Mouse (Mus musculus): ENCODE measurements at regions not wholly inside any gene's neighbourhood (a gene's known extent, or its start where the extent isn't known, plus 50 kb on each side); places are given as distances from the start of the nearest gene placed in this dataset.

DNA sequence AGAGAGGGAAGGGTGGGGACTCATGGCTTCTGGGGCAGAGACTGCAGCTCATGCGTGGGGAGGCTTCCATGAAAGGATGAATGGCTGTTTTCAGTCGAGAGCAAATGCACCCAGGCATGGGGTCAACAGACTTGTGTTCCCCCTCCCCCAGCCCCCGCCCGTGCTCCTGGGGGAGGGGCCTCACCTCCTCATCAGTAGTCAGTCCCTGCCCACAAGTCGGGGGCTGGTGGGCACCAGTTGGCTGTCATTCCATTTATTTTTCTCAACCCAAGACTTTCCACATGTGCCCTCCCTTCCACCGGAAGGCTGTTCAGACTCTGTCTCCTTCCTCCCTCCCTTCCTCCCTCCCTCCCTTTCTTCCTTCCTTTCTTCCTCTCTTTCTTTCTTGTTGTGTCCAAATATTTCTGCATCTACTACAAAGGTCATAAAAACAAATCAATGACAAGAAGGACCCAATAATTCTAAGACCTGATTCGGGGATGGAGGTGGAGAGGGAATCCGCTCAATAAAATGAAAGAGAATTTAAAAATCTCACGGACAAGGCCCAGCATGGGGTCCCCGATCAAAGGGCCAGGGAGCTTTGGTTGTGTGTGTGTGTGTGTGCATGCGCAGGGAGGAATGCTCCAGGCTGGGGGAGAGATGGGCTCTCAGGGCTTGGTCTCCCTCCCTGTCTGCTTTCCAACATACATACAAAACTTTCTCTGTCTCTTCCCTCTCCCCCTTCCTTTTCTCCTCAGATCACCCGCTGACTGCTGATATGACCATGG is 57.7 kb downstream of the Rpl14 start:
- no peaks in the 10 kb centered on the region for H3K4me1 ChIP-seq (ENCODE audit: control insufficient read depth, insufficient read depth, low read length)
- no peak overlapping the region for H3K27ac ChIP-seq (ENCODE audit: low read length)
- H3K9me3 ChIP-seq (replicated peaks; ENCODE audit: control insufficient read depth, low read length), result no peaks in the 10 kb centered on the region; the same call in 1 of the 2 replicates
- H3K4me3 ChIP-seq (replicated peaks; ENCODE audit: low read length), result no peak overlapping the region
- WGBS, result 61% methylated on average over 12 of the region's 12 CpGs
- H3K4me2 ChIP-seq (ENCODE audit: low read depth, low read length), result no peak overlapping the region
- no peaks in the 10 kb centered on the region for H3K27me3 ChIP-seq (ENCODE audit: control insufficient read depth, insufficient read depth, low read length)
- ATAC-seq (ENCODE audit: insufficient read depth, low FRiP score), result no peak
- H3K9ac ChIP-seq (ENCODE audit: low read length), result no peak overlapping the region
- no peaks in the 10 kb centered on the region for H3K36me3 ChIP-seq (ENCODE audit: control insufficient read depth, insufficient read depth, low read length)

DNA sequence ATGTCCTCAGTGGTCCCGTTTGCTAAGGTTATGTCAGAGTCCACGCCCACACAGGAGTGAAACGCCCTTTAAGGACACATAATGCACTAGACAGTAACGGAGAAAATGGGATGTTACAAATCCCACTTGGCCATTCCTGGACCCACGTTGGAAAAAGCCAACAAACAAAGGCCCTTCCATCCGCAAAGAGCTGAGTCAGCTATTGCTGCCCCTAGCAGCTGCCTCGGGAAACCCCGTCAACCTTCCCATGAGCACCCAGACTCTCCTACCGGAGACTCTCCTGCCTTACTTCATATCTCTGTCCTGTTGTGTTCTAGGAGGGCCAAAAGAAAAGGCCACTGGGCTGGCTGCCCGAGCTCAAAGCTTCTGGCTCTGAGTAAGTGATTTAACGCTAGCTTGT is 58.4 kb downstream of the Rpl14 start:
- H3K36me3 ChIP-seq (ENCODE audit: control insufficient read depth, insufficient read depth, low read length), result no peaks in the 10 kb centered on the region
- no peak overlapping the region for H3K9ac ChIP-seq (ENCODE audit: low read length)
- no peaks in the 10 kb centered on the region; the same call in 1 of the 2 replicates for H3K9me3 ChIP-seq (replicated peaks; ENCODE audit: control insufficient read depth, low read length)
- ATAC-seq (ENCODE audit: insufficient read depth, low FRiP score), result no peak
- H3K4me3 ChIP-seq (replicated peaks; ENCODE audit: low read length), result no peak overlapping the region
- no peaks in the 10 kb centered on the region for H3K27me3 ChIP-seq (ENCODE audit: control insufficient read depth, insufficient read depth, low read length)
- no peaks in the 10 kb centered on the region for H3K4me1 ChIP-seq (ENCODE audit: control insufficient read depth, insufficient read depth, low read length)
- H3K4me2 ChIP-seq (ENCODE audit: low read depth, low read length), result no peak overlapping the region
- 73% methylated on average over 11 of the region's 11 CpGs for WGBS
- no peak overlapping the region for H3K27ac ChIP-seq (ENCODE audit: low read length)

DNA sequence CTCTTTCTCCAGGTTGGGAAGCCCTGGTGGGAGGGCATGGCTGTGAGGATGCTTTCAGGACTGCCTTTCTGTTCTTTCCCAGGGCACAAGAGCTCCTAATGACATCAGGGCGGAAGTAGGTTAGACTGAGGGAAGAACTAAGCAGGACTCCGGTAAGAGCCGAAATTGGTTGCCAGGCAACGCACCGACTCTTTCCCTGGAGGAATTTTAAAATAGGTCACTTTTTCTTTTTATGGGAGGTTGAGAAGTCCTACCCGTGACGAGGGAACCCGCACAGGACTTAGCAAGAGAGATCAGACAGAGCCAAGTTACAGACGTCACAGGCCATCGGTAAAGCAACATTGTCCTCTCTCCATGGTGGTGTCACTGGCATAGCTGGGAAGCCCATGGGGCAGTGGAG is 61.6 kb downstream of the Rpl14 start:
- Histone ChIP-seq H3K9ac (ENCODE audit: low read length) (no peak overlapping the region), H3K36me3 (ENCODE audit: control insufficient read depth, insufficient read depth, low read length) (no peaks in the 10 kb centered on the region), H3K4me3 (replicated peaks; ENCODE audit: low read length) (no peak overlapping the region), H3K4me1 (ENCODE audit: control insufficient read depth, insufficient read depth, low read length) (no peaks in the 10 kb centered on the region), H3K27ac (ENCODE audit: low read length) (no peak overlapping the region), H3K4me2 (ENCODE audit: low read depth, low read length) (no peak overlapping the region), H3K9me3 (replicated peaks; ENCODE audit: control insufficient read depth, low read length) (no peaks in the 10 kb centered on the region), H3K27me3 (ENCODE audit: control insufficient read depth, insufficient read depth, low read length) (no peaks in the 10 kb centered on the region)
- WGBS, result 87% methylated on average over 10 of the region's 10 CpGs
- ATAC-seq (ENCODE audit: insufficient read depth, low FRiP score), result no peak

DNA sequence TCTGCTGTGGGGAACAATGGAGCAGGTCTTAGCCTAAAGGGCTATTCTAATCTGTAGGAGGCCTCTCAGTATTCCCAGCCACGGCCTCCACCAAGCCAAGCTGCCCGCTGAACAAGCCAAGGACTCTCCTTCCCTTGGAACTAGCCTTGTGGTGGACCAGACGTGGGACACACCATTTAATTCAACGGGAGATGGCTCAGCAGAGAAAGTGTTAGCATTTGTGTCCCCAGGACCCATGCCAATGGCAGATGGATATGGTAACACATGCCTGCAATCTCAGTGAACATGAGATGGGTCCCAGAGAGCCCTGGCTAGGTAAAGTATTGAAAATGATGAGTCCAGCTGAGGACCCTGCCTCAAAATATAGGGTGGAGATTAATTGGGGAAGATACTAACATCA is 71.4 kb downstream of the Rpl14 start:
- H3K9ac ChIP-seq (ENCODE audit: low read length), result no peak overlapping the region
- no peak overlapping the region for H3K4me2 ChIP-seq (ENCODE audit: low read depth, low read length)
- H3K9me3 ChIP-seq (replicated peaks; ENCODE audit: control insufficient read depth, low read length), result no peaks in the 10 kb centered on the region
- H3K36me3 ChIP-seq (ENCODE audit: control insufficient read depth, insufficient read depth, low read length), result no peaks in the 10 kb centered on the region
- H3K4me3 ChIP-seq (replicated peaks; ENCODE audit: low read length), result no peak overlapping the region
- H3K4me1 ChIP-seq (ENCODE audit: control insufficient read depth, insufficient read depth, low read length), result no peaks in the 10 kb centered on the region
- WGBS, result 85% methylated on average over 4 of the region's 4 CpGs
- no peak for ATAC-seq (ENCODE audit: insufficient read depth, low FRiP score)
- no peaks in the 10 kb centered on the region for H3K27me3 ChIP-seq (ENCODE audit: control insufficient read depth, insufficient read depth, low read length)
- H3K27ac ChIP-seq (ENCODE audit: low read length), result no peak overlapping the region

DNA sequence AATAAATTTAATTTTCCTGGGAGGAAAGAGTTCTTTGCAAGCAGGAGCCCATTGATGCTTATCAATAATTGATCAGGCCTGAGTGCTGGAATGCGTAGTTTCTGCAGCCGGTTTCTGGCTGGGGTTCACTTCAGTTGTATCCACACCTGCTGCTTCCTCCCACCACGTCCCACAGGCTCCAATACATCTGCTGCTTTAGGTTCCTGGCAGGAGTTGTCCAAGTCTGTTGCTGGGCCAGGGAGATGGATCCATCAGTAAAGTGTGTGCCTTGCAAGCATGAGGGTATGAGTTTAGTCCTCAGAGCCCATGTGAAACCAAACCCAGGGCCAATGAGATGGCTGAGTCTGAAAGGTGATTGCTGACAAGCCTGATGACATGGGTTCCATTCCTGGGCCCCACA is 72.1 kb downstream of the Rpl14 start:
- H3K4me1 ChIP-seq (ENCODE audit: control insufficient read depth, insufficient read depth, low read length), result no peaks in the 10 kb centered on the region
- no peak for ATAC-seq (ENCODE audit: insufficient read depth, low FRiP score)
- WGBS, result 65% methylated on average over 3 of the region's 3 CpGs

DNA sequence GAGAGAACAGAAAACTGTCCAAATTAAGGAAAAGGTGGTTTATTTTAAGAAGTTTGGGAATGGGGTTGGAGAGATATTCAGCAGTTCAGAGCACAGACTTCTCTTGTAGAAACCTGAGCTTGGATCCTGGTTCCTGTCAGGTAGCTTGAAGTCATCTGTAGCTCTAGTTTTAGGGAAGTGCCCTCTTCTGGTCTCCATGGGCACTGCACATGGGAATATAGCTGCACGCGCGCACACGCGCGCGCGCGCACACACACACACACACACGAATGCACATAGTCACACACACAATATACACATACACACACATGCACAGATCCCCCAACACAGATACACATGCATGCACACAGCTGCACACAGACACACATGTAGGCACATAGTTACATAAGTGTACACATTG is 74.5 kb downstream of the Rpl14 start:
- no peaks in the 10 kb centered on the region for H3K27me3 ChIP-seq (ENCODE audit: control insufficient read depth, insufficient read depth, low read length)
- H3K9me3 ChIP-seq (replicated peaks; ENCODE audit: control insufficient read depth, low read length), result no peaks in the 10 kb centered on the region
- H3K4me1 ChIP-seq (ENCODE audit: control insufficient read depth, insufficient read depth, low read length), result no peaks in the 10 kb centered on the region
- no peak overlapping the region for H3K27ac ChIP-seq (ENCODE audit: low read length)
- H3K4me2 ChIP-seq (ENCODE audit: low read depth, low read length), result no peak overlapping the region
- H3K9ac ChIP-seq (ENCODE audit: low read length), result no peak overlapping the region
- no peak overlapping the region for H3K4me3 ChIP-seq (replicated peaks; ENCODE audit: low read length)
- no peak for ATAC-seq (ENCODE audit: insufficient read depth, low FRiP score)
- WGBS, result 98% methylated on average over 10 of the region's 10 CpGs
- H3K36me3 ChIP-seq (ENCODE audit: control insufficient read depth, insufficient read depth, low read length), result no peaks in the 10 kb centered on the region

More for the DNA sequence above, 72.1 kb downstream of the Rpl14 start:
- no peak overlapping the region for H3K4me3 ChIP-seq (replicated peaks; ENCODE audit: low read length)
- no peak overlapping the region for H3K27ac ChIP-seq (ENCODE audit: low read length)
- H3K36me3 ChIP-seq (ENCODE audit: control insufficient read depth, insufficient read depth, low read length), result no peaks in the 10 kb centered on the region
- H3K9me3 ChIP-seq (replicated peaks; ENCODE audit: control insufficient read depth, low read length), result no peaks in the 10 kb centered on the region
- H3K4me2 ChIP-seq (ENCODE audit: low read depth, low read length), result no peak overlapping the region
- no peaks in the 10 kb centered on the region for H3K27me3 ChIP-seq (ENCODE audit: control insufficient read depth, insufficient read depth, low read length)
- no peak overlapping the region for H3K9ac ChIP-seq (ENCODE audit: low read length)

DNA sequence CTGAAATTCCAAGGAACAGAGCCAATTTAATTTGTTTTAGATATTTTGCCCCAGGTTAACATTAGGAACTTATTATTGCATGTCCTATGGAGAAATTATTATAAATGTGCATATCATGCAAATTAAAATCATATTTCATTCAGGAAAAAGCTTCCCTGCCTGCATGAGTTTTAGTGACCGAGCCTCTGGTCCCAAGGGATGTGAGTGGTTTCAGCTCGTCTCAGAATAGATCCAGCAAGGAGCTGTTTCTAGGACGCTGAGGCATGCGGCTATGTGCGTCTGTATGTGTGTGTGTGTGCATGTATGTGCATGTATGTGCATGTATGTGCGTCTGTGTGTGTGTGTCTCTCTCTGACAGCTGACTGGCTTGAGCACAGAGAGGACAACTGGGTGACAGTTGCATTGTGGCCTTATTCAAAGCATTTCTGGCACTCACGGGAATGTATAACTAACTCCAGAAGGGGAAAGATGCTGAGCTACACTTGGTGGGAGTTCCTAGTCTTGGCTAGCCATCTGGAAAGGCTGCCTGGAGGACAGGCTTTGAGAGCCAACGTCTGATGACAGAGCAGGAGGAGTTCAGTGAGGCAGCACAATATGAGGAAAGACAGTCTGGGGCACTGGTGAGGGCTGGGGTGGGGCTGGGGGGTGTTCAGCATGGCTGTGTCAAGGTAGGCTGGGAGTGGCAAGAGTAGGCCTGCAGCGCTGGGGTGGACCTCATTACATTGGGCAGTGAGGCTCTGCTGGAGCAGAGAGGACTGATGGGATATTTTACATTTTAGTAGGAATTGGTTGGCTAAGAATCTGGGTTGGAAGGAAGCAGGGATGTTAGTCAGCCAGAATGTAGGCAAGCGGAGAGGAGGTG is 75.8 kb downstream of the Rpl14 start:
- no peak for ATAC-seq (ENCODE audit: insufficient read depth, low FRiP score)
- Histone ChIP-seq H3K27ac (ENCODE audit: low read length) (no peak overlapping the region), H3K9me3 (replicated peaks; ENCODE audit: control insufficient read depth, low read length) (no peaks in the 10 kb centered on the region), H3K4me1 (ENCODE audit: control insufficient read depth, insufficient read depth, low read length) (no peaks in the 10 kb centered on the region), H3K36me3 (ENCODE audit: control insufficient read depth, insufficient read depth, low read length) (no peaks in the 10 kb centered on the region), H3K4me2 (ENCODE audit: low read depth, low read length) (no peak overlapping the region), H3K4me3 (replicated peaks; ENCODE audit: low read length) (no peak overlapping the region), H3K27me3 (ENCODE audit: control insufficient read depth, insufficient read depth, low read length) (no peaks in the 10 kb centered on the region), H3K9ac (ENCODE audit: low read length) (no peak overlapping the region)
- 78% methylated on average over 10 of the region's 10 CpGs for WGBS

DNA sequence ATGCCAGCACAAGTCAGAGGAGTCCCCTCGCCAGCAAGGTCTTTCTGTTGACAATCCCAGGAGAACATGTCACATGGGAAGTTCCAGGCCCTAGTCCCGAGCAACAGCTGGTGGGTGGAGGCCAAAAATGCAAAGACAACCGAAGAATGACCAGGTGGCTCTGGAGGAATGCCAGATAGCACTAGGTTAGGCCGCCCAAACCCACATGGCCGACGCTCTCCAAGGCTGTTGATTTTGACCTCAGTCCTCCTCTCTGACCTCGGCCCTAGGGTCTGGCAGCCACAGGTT is 76.4 kb downstream of the Rpl14 start:
- H3K4me1 ChIP-seq (ENCODE audit: control insufficient read depth, insufficient read depth, low read length), result no peaks in the 10 kb centered on the region
- no peaks in the 10 kb centered on the region for H3K27me3 ChIP-seq (ENCODE audit: control insufficient read depth, insufficient read depth, low read length)
- H3K36me3 ChIP-seq (ENCODE audit: control insufficient read depth, insufficient read depth, low read length), result no peaks in the 10 kb centered on the region
- WGBS, result 63% methylated on average over 7 of the region's 7 CpGs
- no peak for ATAC-seq (ENCODE audit: insufficient read depth, low FRiP score)
- H3K4me2 ChIP-seq (ENCODE audit: low read depth, low read length), result no peak overlapping the region
- no peak overlapping the region for H3K4me3 ChIP-seq (replicated peaks; ENCODE audit: low read length)
- no peaks in the 10 kb centered on the region for H3K9me3 ChIP-seq (replicated peaks; ENCODE audit: control insufficient read depth, low read length)
- no peak overlapping the region for H3K9ac ChIP-seq (ENCODE audit: low read length)
- H3K27ac ChIP-seq (ENCODE audit: low read length), result no peak overlapping the region

DNA sequence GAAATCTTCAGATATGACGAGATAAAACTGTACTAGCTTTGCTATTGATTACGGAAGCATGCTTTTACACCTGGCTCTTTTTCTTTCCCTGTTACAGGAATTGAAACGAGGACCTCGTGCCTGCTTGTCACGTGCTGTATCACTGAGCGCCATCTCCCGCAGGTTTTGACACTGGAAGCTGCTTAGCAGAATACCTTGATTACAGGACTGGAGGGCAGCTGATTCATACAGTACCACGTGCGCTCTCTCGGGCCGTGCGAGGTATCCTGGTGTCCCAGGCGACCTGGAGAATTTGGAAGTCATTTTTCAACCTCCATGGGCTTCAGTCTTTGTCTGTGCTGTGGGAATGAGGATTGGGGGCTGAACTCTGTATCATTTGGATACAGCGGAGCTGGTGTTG is 81.5 kb downstream of the Rpl14 start:
- no peak overlapping the region for H3K27ac ChIP-seq (ENCODE audit: low read length)
- WGBS, result 68% methylated on average over 14 of the region's 14 CpGs
- no peak overlapping the region for H3K4me2 ChIP-seq (ENCODE audit: low read depth, low read length)
- ATAC-seq (ENCODE audit: insufficient read depth, low FRiP score), result no peak
- no peaks in the 10 kb centered on the region for H3K4me1 ChIP-seq (ENCODE audit: control insufficient read depth, insufficient read depth, low read length)
- no peaks in the 10 kb centered on the region for H3K27me3 ChIP-seq (ENCODE audit: control insufficient read depth, insufficient read depth, low read length)
- H3K36me3 ChIP-seq (ENCODE audit: control insufficient read depth, insufficient read depth, low read length), result no peaks in the 10 kb centered on the region
- H3K9ac ChIP-seq (ENCODE audit: low read length), result no peak overlapping the region
- no peak overlapping the region for H3K4me3 ChIP-seq (replicated peaks; ENCODE audit: low read length)
- no peaks in the 10 kb centered on the region for H3K9me3 ChIP-seq (replicated peaks; ENCODE audit: control insufficient read depth, low read length)
